Mouse (Mus musculus): Measurements from ENCODE around the gene Aldh18a1.

- TF ChIP-seq CTCF (IDR thresholded peaks at IDR 0.05; ENCODE audit: borderline replicate concordance, control insufficient read depth, extremely low read depth, insufficient read depth, low read length, poor library complexity) (peak; percentile 90), POLR2A (IDR thresholded peaks at IDR 0.05; ENCODE audit: control insufficient read depth, extremely low read depth, insufficient read depth, low read length, poor library complexity) (no peak)
Observed at GRCm38 (mm10) chr19:40611830-40612506, 23.7 kb upstream of the Aldh18a1 start, which contains the start of the genes Tctn3 and Entpd1.

Measured in thymus, adult 2 months (tissue).